Mouse (Mus musculus) hindbrain, embryonic 10.5 days (tissue): ENCODE measurements around the gene Immp2l. TPM values are rescaled to one million over a fixed set of nuclear protein-coding genes. Genes with fewer than 3 reads are reported as not detected.

Experiments
- DNase-seq: peaks from one replicate; pipeline ENCODE4 v3.0.0-alpha.2; 2017; ENCODE audit warnings: low spot score
- H3K27ac ChIP-seq: fragments of 300-500 bp; sonication (generic); 2 replicates; pipeline ENCODE4 v1.5.1; 2016; ENCODE audit warnings: mild to moderate bottlenecking, moderate library complexity
- H3K27me3 ChIP-seq: fragments of 300-500 bp; sonication (generic); 2 replicates; pipeline ENCODE4 v1.6.1; 2016; ENCODE audit warnings: mild to moderate bottlenecking; ENCODE audit not compliant: poor library complexity, insufficient read depth, severe bottlenecking
- H3K36me3 ChIP-seq: fragments of 300-500 bp; sonication (generic); 2 replicates; pipeline ENCODE4 v1.6.1; 2016; ENCODE audit warnings: mild to moderate bottlenecking, moderate library complexity
- H3K4me1 ChIP-seq: fragments of 300-500 bp; sonication (generic); replicated peaks from 2 replicates; pipeline ENCODE4 v1.6.1; 2016; ENCODE audit warnings: mild to moderate bottlenecking
- H3K4me3 ChIP-seq: fragments of 300-500 bp; sonication (generic); 2 replicates; pipeline ENCODE4 v1.5.1; 2016; ENCODE audit warnings: mild to moderate bottlenecking, moderate library complexity
- H3K9me3 ChIP-seq: fragments of 300-500 bp; sonication (generic); 2 replicates; pipeline ENCODE4 v1.6.1; 2016; ENCODE audit warnings: mild to moderate bottlenecking, moderate library complexity
- WGBS: fragments of 180-500 bp; shearing (Covaris S2); methylation state at CpG from one replicate; pipeline ENCODE4 v1.1.7; 2016; 5-methylcytosine and 5-hydroxymethylcytosine counted together
- polyA plus RNA-seq: library from polyadenylated mRNA; unstranded; fragments of >200 nt; fragmentation: Nextera tagmentation; extraction: Ambion mirVana; gene quantifications from 2 replicates; pipeline ENCODE4 v1.2.1, GENCODE M21; 2016

The Immp2l gene
- polyA plus RNA-seq, 1 experiment from 2014 or later: 6.9 TPM

DNA sequence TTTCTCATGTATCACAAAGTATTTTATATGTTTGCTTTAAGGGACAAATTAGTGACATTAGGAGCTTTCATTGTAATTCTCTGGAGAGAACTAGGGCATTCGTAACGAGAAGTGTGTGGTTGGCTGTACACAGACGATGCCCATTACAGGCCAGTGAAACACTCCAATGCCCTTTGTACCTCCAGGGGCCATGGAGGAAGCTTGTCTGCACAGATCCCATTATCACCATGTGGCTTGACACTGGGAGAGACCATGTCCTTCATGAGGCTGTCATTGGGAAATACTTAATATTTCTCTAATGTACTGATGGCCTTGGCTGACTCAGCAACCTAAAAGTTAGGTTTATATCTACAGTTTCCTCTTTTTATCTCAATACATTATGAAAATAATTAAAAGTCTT is 111.0 kb downstream of the Immp2l start:
- DNase-seq: no peak

DNA sequence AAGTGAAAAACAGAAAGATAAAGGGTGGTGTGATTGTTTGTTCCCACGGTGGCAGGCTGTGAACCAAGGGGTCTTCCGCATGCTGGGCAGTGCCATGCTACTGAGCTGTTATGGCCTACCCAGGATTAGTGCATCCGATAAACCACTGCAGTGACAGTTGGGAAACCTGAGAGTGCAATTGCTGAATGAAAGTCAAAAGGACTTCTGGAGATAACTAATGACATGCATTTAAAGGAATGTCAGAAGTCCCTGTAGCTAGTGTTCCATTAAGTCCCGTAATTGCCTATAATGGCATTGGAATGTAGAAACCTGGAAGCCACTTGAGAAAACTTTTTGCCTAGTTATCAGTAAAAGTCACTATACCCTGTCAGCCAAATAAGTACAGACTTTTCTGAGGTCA is 135.7 kb downstream of the Immp2l start:
- no peaks in the 10 kb centered on the region for H3K36me3 ChIP-seq

More for the DNA sequence above, 111.0 kb downstream of the Immp2l start:
- no peaks in the 10 kb centered on the region for H3K4me1 ChIP-seq
- H3K36me3 ChIP-seq: no peaks in the 10 kb centered on the region
- H3K27ac ChIP-seq: no peak overlapping the region
- no peaks in the 10 kb centered on the region for H3K9me3 ChIP-seq
- no peaks in the 10 kb centered on the region for H3K27me3 ChIP-seq
- H3K4me3 ChIP-seq: no peak overlapping the region
- WGBS: 85% methylated on average over 3 of the region's 3 CpGs

DNA sequence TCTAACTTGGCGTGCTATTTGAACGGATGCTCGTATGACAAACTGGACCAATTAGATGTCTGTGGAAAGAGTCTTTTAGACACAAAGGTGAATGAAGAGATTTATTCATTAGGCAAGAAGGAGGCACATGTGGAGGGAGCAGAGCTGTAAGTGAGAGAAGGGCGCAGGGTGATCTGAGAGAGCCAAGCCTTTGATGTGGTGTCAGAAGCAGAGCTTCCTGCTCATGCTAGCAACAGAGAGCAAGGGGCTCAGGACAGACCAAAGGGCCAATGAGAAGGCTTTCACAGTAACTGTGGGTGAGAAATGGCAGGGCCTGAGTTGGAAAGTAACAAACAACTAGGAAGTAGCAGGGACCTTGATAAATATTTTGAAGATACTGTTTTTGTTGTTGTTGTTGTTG is 143.9 kb downstream of the Immp2l start:
- WGBS: 84% methylated on average over 4 of the region's 4 CpGs
- Histone ChIP-seq H3K36me3 (no peaks in the 10 kb centered on the region), H3K27me3 (no peaks in the 10 kb centered on the region), H3K4me1 (no peaks in the 10 kb centered on the region), H3K9me3 (no peaks in the 10 kb centered on the region), H3K27ac (no peak overlapping the region), H3K4me3 (no peak overlapping the region)
- DNase-seq: no peak

More for the DNA sequence above, 135.7 kb downstream of the Immp2l start:
- DNase-seq: no peak
- H3K4me3 ChIP-seq: no peak overlapping the region
- H3K9me3 ChIP-seq: no peaks in the 10 kb centered on the region
- no peaks in the 10 kb centered on the region for H3K4me1 ChIP-seq
- H3K27me3 ChIP-seq: no peaks in the 10 kb centered on the region
- 85% methylated on average over 4 of the region's 4 CpGs for WGBS
- no peak overlapping the region for H3K27ac ChIP-seq

DNA sequence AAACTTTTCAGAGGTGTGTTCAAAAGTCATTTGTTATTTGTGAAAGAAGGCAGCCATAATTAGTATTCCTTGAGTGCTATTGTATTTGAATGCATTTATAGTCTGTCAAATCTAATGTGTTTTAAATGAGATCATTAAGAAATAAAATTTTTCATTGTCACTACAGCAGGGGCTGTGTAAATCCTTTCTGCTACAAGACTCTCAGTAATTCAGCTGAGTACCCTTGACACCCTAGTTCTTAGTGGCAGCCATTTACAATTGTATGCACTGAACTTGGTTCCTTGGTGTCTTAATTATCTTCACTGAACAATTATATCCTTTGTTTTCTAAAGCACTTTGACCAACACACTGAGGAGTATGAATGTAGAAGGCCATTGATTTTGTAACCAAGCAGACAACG is 146.2 kb downstream of the Immp2l start:
- Histone ChIP-seq H3K9me3 (no peaks in the 10 kb centered on the region), H3K4me3 (no peak overlapping the region), H3K27me3 (no peaks in the 10 kb centered on the region), H3K27ac (no peak overlapping the region), H3K36me3 (no peaks in the 10 kb centered on the region), H3K4me1 (no peaks in the 10 kb centered on the region)
- 59% methylated on average over 1 of the region's 1 CpGs for WGBS
- no peak for DNase-seq

DNA sequence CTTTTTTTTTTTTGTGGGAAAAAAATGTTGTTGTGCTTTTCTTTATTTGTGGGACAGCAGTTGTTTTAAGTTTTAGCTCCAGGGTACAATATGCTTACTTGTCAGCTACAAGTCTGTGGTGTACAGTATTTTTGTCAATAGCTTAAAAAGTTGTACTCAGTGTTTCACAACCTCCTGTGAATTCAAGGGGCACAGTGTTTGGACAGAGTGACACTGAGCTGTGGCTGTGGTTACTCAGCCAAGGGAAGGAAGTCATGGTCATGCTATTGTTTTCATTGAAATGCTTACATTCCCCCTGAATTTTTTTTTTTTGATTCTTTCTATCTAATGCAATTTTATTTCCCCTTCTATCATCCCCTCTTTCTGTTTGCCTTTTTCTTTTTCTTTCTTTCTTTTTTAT is 159.0 kb downstream of the Immp2l start:
- no peak for DNase-seq
- H3K36me3 ChIP-seq: no peaks in the 10 kb centered on the region

DNA sequence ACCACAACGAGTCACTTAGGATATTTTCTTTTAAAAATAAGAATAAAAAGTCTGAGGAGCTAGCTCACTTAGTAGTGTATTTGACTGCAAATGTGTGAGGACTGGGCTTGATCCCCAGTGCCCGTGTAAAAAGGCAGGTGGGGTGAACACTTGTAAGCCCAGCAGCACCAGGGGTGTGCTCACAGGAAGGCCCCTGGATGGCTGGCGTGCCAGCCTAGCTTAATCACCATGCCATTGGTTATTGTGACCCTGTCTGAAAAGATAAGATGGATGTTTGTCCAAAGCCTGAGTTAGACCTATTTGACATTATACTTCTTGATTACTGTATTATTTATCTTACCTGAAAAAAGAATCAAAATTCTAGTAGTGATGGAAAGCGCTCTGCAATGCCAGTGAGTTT is 161.2 kb downstream of the Immp2l start:
- no peak overlapping the region for H3K4me3 ChIP-seq
- H3K27ac ChIP-seq: no peak overlapping the region
- no peaks in the 10 kb centered on the region for H3K4me1 ChIP-seq
- 90% methylated on average over 4 of the region's 4 CpGs for WGBS
- no peaks in the 10 kb centered on the region for H3K9me3 ChIP-seq
- no peak for DNase-seq
- H3K36me3 ChIP-seq: no peaks in the 10 kb centered on the region
- no peaks in the 10 kb centered on the region for H3K27me3 ChIP-seq

More for the DNA sequence above, 159.0 kb downstream of the Immp2l start:
- H3K9me3 ChIP-seq: no peaks in the 10 kb centered on the region
- H3K4me3 ChIP-seq: no peak overlapping the region
- H3K4me1 ChIP-seq: no peaks in the 10 kb centered on the region
- no peak overlapping the region for H3K27ac ChIP-seq
- H3K27me3 ChIP-seq: no peaks in the 10 kb centered on the region

DNA sequence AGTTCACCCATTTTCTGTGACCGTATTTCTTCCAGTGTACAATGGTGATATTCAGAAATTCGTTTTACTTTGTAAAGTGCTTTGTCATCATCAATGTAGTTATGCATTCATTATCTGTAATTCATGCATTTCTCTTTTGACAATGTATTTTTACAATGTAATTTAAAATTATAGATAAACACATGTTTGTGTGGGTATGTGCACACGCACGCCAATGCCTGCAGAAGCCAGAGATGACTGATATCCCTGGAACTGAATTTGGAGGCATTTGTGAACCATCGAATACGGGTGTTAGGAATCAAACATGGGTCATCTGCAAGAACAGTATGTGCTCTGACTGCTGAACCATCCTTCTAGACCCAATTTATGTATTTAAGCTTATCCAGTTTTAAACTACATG is 161.6 kb downstream of the Immp2l start:
- WGBS: 94% methylated on average over 6 of the region's 6 CpGs
- DNase-seq: no peak
- Histone ChIP-seq H3K4me3 (no peak overlapping the region), H3K36me3 (no peaks in the 10 kb centered on the region), H3K4me1 (no peaks in the 10 kb centered on the region), H3K9me3 (no peaks in the 10 kb centered on the region), H3K27ac (no peak overlapping the region), H3K27me3 (no peaks in the 10 kb centered on the region)

DNA sequence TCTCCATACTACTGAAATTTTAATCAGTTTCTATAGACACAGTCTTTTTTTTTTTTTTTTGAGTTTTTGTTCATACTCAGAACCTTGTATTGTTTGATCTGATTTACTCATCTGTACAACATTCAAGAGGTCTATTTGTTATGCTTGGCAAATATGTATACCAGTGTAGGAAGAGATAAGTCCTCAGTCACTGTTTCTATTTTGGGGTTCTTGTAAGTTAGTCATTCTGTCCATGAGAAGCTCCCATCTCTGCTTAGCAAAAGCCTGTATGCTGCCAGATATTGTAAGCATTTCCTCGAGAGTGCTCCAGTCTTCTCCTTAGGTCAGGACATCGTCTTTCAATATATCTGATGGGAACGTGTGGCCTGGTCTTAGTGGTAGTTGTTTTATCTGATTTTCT is 168.9 kb downstream of the Immp2l start:
- Histone ChIP-seq H3K27me3 (no peaks in the 10 kb centered on the region), H3K4me1 (no peaks in the 10 kb centered on the region), H3K4me3 (no peak overlapping the region), H3K9me3 (no peaks in the 10 kb centered on the region), H3K36me3 (no peaks in the 10 kb centered on the region), H3K27ac (no peak overlapping the region)
- DNase-seq: no peak
- 85% methylated on average over 3 of the region's 3 CpGs for WGBS

DNA sequence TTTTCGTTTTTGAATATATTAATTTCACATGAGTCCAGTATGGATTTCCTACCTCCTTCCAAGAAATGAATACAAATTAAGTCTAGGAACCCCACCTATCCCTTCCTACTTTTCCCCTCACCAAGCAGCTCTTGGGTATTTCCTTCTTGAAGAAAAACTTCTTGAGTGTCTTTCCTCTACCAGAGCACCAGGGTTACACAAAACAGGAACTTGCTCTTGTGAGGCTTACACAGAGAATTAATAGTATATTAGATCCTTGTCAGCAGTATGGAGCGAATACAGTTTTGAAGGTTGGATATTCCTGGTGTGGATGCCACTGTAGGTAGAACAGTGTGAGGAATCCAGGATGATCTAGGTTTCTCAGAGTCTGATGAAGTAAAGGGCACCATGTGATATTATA is 172.5 kb downstream of the Immp2l start:
- no peak overlapping the region for H3K27ac ChIP-seq
- no peaks in the 10 kb centered on the region for H3K4me1 ChIP-seq
- no peaks in the 10 kb centered on the region for H3K9me3 ChIP-seq
- H3K36me3 ChIP-seq: no peaks in the 10 kb centered on the region
- H3K4me3 ChIP-seq: no peak overlapping the region
- no peak for DNase-seq
- WGBS: 84% methylated on average over 2 of the region's 2 CpGs
- no peaks in the 10 kb centered on the region for H3K27me3 ChIP-seq

DNA sequence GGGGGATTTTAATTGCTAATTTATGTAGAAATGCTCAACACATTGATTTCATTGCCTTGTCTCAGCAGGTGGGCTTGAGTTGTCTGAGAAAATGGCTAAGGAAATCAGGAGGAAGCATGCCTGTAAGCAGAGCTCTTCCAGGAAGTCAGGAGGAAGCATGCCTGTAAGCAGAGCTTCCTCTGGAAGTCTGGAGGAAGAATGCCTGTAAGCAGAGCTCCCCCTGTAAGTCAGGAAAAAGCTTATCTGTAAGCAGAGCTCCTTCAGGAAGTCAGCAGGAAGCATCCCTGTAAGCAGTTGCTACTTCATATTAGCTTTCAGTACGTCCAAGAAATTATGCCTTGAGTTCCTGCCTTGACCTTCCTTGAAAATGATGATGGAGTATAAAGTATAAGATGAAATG is 191.3 kb downstream of the Immp2l start:
- H3K36me3 ChIP-seq: no peaks in the 10 kb centered on the region
- H3K4me3 ChIP-seq: no peak overlapping the region
- H3K27ac ChIP-seq: no peak overlapping the region
- H3K9me3 ChIP-seq: no peaks in the 10 kb centered on the region
- 60% methylated on average over 1 of the region's 1 CpGs for WGBS
- DNase-seq: no peak
- H3K4me1 ChIP-seq: no peaks in the 10 kb centered on the region
- H3K27me3 ChIP-seq: no peaks in the 10 kb centered on the region

DNA sequence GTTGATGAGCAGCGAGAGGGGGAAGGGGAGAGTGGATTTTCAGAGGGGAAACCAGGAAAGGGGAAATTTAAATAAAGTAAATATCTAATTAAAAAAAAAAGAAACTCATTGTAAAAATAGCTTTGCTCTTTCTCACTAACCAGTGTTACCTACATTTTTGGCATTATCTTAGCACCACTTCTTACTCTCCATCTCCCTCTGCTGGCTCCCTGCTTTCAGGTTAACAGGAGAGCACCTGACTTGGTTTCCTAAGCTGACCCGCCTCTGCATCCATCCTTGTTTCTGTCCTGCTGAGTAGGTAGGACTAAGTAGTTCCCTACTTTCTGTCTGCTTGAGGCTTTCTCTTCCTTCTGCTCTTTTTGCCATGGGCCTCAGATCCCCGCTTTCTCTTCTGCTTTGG is 198.0 kb downstream of the Immp2l start:
- Histone ChIP-seq H3K36me3 (no peaks in the 10 kb centered on the region), H3K9me3 (no peaks in the 10 kb centered on the region), H3K4me3 (no peak overlapping the region), H3K27me3 (no peaks in the 10 kb centered on the region), H3K4me1 (no peaks in the 10 kb centered on the region), H3K27ac (no peak overlapping the region)
- no peak for DNase-seq
- WGBS: 61% methylated on average over 3 of the region's 3 CpGs

DNA sequence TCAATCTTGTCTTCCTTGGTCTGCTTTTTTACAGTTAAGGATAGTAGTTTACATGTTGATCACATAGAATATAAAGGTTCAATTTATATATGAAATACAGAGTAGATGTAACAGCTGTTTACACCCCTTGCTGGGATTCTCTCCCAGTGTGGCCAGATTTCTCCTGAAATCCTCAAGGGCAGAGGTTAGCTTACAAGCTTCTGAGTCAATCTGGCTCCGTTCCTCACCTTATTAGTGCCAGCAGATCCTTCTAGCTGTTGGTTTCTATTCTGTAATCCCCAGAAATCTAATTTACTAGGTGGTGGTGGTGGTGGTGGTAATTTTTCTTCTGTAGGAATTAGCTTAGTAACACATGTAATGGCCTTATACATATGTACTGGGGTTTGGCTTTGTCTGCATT is 199.8 kb downstream of the Immp2l start:
- 82% methylated on average over 1 of the region's 1 CpGs for WGBS
- DNase-seq: no peak
- no peaks in the 10 kb centered on the region for H3K9me3 ChIP-seq
- no peak overlapping the region for H3K4me3 ChIP-seq
- H3K4me1 ChIP-seq: no peaks in the 10 kb centered on the region
- no peaks in the 10 kb centered on the region for H3K27me3 ChIP-seq
- H3K36me3 ChIP-seq: no peaks in the 10 kb centered on the region
- no peak overlapping the region for H3K27ac ChIP-seq

DNA sequence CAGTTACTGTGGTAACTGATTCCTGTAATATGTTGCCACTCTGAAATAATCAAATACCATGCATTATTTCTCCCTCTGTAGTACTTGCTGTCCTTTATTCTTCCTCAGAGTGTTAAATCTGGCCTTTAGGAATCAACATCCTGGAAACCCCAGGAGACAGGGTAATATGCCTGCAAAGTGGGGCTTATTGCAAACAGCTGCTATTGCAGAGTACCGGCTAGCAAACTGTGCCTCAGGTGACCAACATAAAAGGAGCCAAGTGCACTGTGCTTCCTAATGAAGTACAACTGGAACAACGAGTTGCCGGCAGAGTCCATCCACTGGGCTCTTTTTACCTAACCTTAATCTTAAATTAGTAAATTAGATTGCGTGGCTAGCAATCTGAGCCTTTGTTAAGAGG is 200.6 kb downstream of the Immp2l start:
- H3K4me3 ChIP-seq: no peak overlapping the region
- H3K36me3 ChIP-seq: no peaks in the 10 kb centered on the region
- no peaks in the 10 kb centered on the region for H3K4me1 ChIP-seq
- WGBS: 74% methylated on average over 4 of the region's 4 CpGs
- no peaks in the 10 kb centered on the region for H3K27me3 ChIP-seq
- no peaks in the 10 kb centered on the region for H3K9me3 ChIP-seq
- no peak for DNase-seq
- H3K27ac ChIP-seq: no peak overlapping the region

DNA sequence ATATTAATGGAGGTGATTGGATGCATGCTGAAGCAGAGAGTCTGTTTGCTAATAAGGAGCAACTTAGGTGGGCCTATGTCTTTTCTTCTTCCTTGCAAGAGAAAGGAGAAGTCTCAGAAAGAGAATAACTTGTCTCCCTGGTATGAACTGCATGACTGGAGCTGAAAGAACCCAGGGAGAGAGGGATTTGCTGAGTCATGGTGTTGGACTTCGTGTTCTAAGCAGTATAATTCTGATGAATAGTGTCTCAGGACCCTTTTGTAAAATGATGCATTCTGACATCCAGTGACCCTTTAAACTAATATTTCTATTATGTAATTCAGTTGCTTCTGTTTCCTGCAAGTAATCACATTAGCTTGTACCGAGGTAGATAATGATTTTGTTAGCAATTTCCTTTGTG is 208.1 kb downstream of the Immp2l start:
- Histone ChIP-seq H3K4me1 (no peaks in the 10 kb centered on the region), H3K4me3 (no peak overlapping the region), H3K27me3 (no peaks in the 10 kb centered on the region), H3K27ac (no peak overlapping the region), H3K36me3 (no peaks in the 10 kb centered on the region), H3K9me3 (no peaks in the 10 kb centered on the region)
- 63% methylated on average over 2 of the region's 2 CpGs for WGBS
- no peak for DNase-seq
